Comparison of ENCODE assay signal across 17 mouse cellular contexts in the genomic region with DNA sequence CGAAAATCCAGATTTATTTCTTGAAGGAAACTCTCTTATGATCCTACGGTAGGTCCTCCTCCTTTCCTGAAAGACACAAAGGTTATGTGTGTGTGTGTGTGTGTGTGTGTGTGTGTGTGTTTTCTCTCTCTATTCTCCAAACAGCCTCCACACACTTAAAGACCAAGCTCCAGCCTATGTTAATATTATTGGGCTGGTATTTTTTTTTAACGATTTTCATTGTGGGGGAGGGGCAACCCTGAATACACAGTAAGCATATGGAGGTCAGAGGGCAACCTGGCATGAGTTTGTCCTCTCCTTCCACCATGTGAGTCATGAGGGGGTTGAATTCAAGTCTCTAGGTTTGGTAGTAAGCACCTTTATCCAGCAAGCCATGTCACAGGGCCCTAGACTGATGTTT. TPM values are rescaled to one million over a fixed set of nuclear protein-coding genes. Genes with fewer than 3 reads are reported as not detected.
A peak's percentile ranks its signal among the peaks of the same experiment; 100 is the strongest.
DNase-seq lines count a peak whose midpoint lies in the region; ATAC-seq lines count a peak whose summit lies in the region.
"Had no signal": no experiment of that assay in that cellular context is flagged by ENCODE, and none has a peak within 500 bp of the region (broad histone marks: within the 10 kb centered on the region; RNA-seq: fewer than 3 reads in every experiment).

No protein-coding gene starts in this region.

- no peaks in the 10 kb centered on the region for H3K9me3 ChIP-seq in forebrain, embryonic 13.5 days (replicated peaks)
- no peaks in the 10 kb centered on the region for H3K9me3 ChIP-seq in forebrain, embryonic 12.5 days
- no peaks in the 10 kb centered on the region for H3K9me3 ChIP-seq in megakaryocyte, embryonic 14.5 days
- H3K9me3 ChIP-seq in midbrain, embryonic 11.5 days (ENCODE audit: control insufficient read depth, low read length): no peaks in the 10 kb centered on the region
- H3K9me3 ChIP-seq in neural tube, embryonic 15.5 days (replicated peaks): no peaks in the 10 kb centered on the region
- H3K9me3 ChIP-seq: embryonic facial prominence, embryonic 10.5 days had no signal

- peak overlapping the region; percentile 26; the same call in 1 of the 2 replicates for H3K9ac ChIP-seq in forebrain, embryonic 13.5 days
- H3K9ac ChIP-seq in forebrain, embryonic 12.5 days: no peak overlapping the region
- no peak overlapping the region for H3K9ac ChIP-seq in midbrain, embryonic 11.5 days (ENCODE audit: low read length)
- H3K9ac ChIP-seq in neural tube, embryonic 15.5 days (replicated peaks): no peak overlapping the region

- WGBS in forebrain, embryonic 13.5 days: 81% methylated on average over 3 of the region's 3 CpGs
- WGBS in forebrain, embryonic 12.5 days: 83% methylated on average over 3 of the region's 3 CpGs
- WGBS in midbrain, embryonic 11.5 days: 89% methylated on average over 3 of the region's 3 CpGs
- WGBS in neural tube, embryonic 15.5 days: 79% methylated on average over 3 of the region's 3 CpGs

- peak overlapping the region; percentile 86; the same call in 1 of the 2 replicates for H3K4me3 ChIP-seq in forebrain, embryonic 13.5 days
- H3K4me3 ChIP-seq in forebrain, embryonic 12.5 days (replicated peaks): no peak overlapping the region
- peak overlapping the region; percentile 64 for H3K4me3 ChIP-seq in megakaryocyte, embryonic 14.5 days (replicated peaks)
- no peak overlapping the region for H3K4me3 ChIP-seq in midbrain, embryonic 11.5 days (ENCODE audit: low read depth, low read length)
- H3K4me3 ChIP-seq in neural tube, embryonic 15.5 days (replicated peaks): peak overlapping the region; percentile 82

- peak overlapping the region; percentile 77 for H3K4me2 ChIP-seq in forebrain, embryonic 13.5 days
- no peak overlapping the region for H3K4me2 ChIP-seq in forebrain, embryonic 12.5 days
- H3K4me2 ChIP-seq in midbrain, embryonic 11.5 days: peak overlapping the region; percentile 4; the same call in 1 of the 2 replicates
- peak overlapping the region; percentile 78 for H3K4me2 ChIP-seq in neural tube, embryonic 15.5 days

- DNase-seq in midbrain, embryonic 11.5 days (ENCODE audit: low spot score, missing footprints): no peak
- DNase-seq in embryo, embryonic 11 days: no peak
- no peak for DNase-seq in spleen, postnatal 36 days (ENCODE audit: low spot score in 2 of 2)
- DNase-seq: adrenal gland, postnatal 14 days; heart, postnatal 36 days; kidney, adult 18-20 months; kidney, postnatal 4 days; lung, adult 2 months had no signal

- no peak for ATAC-seq in forebrain, embryonic 13.5 days
- no peak for ATAC-seq in forebrain, embryonic 12.5 days (ENCODE audit: low FRiP score)
- ATAC-seq in megakaryocyte, adult 5-6 weeks (ENCODE audit: poor library complexity, severe bottlenecking): no peak
- no peak for ATAC-seq in midbrain, embryonic 11.5 days (ENCODE audit: low FRiP score)
- ATAC-seq in neural tube, embryonic 15.5 days (ENCODE audit: low FRiP score): no peak

- H3K27me3 ChIP-seq in forebrain, embryonic 13.5 days: peaks cover 6% of the 10 kb centered on the region; the same call in 1 of the 2 replicates
- peaks cover 10% of the 10 kb centered on the region for H3K27me3 ChIP-seq in forebrain, embryonic 12.5 days
- H3K27me3 ChIP-seq in megakaryocyte, embryonic 14.5 days (replicated peaks): peaks cover 22% of the 10 kb centered on the region
- H3K27me3 ChIP-seq in midbrain, embryonic 11.5 days (ENCODE audit: control insufficient read depth, insufficient read depth, low read length): peaks cover 9% of the 10 kb centered on the region
- H3K27me3 ChIP-seq in neural tube, embryonic 15.5 days (replicated peaks): no peaks in the 10 kb centered on the region

- no peaks in the 10 kb centered on the region for H3K36me3 ChIP-seq in forebrain, embryonic 13.5 days (ENCODE audit: poor library complexity, severe bottlenecking)
- no peaks in the 10 kb centered on the region for H3K36me3 ChIP-seq in forebrain, embryonic 12.5 days (replicated peaks)
- no peaks in the 10 kb centered on the region for H3K36me3 ChIP-seq in megakaryocyte, embryonic 14.5 days (replicated peaks; ENCODE audit: low read length)
- no peaks in the 10 kb centered on the region for H3K36me3 ChIP-seq in midbrain, embryonic 11.5 days (ENCODE audit: control insufficient read depth, insufficient read depth, low read length)
- H3K36me3 ChIP-seq in neural tube, embryonic 15.5 days: no peaks in the 10 kb centered on the region
- H3K36me3 ChIP-seq: embryonic facial prominence, embryonic 10.5 days had no signal

- H3K4me1 ChIP-seq in forebrain, embryonic 13.5 days: peaks cover 28% of the 10 kb centered on the region
- peaks cover 13% of the 10 kb centered on the region for H3K4me1 ChIP-seq in forebrain, embryonic 12.5 days
- H3K4me1 ChIP-seq in megakaryocyte, embryonic 14.5 days: peaks cover 32% of the 10 kb centered on the region
- H3K4me1 ChIP-seq in midbrain, embryonic 11.5 days (ENCODE audit: control insufficient read depth, insufficient read depth, low read length): 0 out of 2 replicates have a peak, but pooled peaks cover 7% of the 10 kb centered on the region
- H3K4me1 ChIP-seq in neural tube, embryonic 15.5 days: peaks cover 28% of the 10 kb centered on the region

- no peak overlapping the region for H3K27ac ChIP-seq in forebrain, embryonic 13.5 days
- H3K27ac ChIP-seq in forebrain, embryonic 12.5 days: no peak overlapping the region
- no peak overlapping the region for H3K27ac ChIP-seq in midbrain, embryonic 11.5 days (ENCODE audit: low read depth, low read length)
- no peak overlapping the region for H3K27ac ChIP-seq in neural tube, embryonic 15.5 days (replicated peaks)
- H3K27ac ChIP-seq: embryonic facial prominence, embryonic 10.5 days had no signal

RNA-seq across cellular contexts. Expression of gene Dmxl2, which starts 1.6 kb away (rescaled TPM):
- polyA plus RNA-seq in forebrain, embryonic 13.5 days (2015; fragmentation: Nextera tagmentation; extraction: Ambion mirVana): 29.1 and 30.0 TPM in 2 replicates
- polyA plus RNA-seq in forebrain, embryonic 12.5 days (2016; fragmentation: Nextera tagmentation; extraction: Ambion mirVana): 19.4 and 21.0 TPM in 2 replicates
- polyA plus RNA-seq in megakaryocyte, embryonic 14.5 days (2012; ENCODE audit: insufficient read depth, low replicate concordance): 0.69 and 0.80 TPM in 2 replicates
- total RNA-seq in megakaryocyte, adult 5-6 weeks (2015): 23.7 and 24.0 TPM in 2 replicates
- total RNA-seq in megakaryocyte, adult 5-6 weeks (2017): 17.9 and 21.1 TPM in 2 replicates
- 16.6 and 17.7 TPM in 2 replicates for polyA plus RNA-seq in midbrain, embryonic 11.5 days (2014; fragmentation: Nextera tagmentation; extraction: Ambion mirVana)
- polyA plus RNA-seq in neural tube, embryonic 15.5 days (2015; fragmentation: Nextera tagmentation; extraction: Ambion mirVana): 55.3 and 60.5 TPM in 2 replicates

RNA-seq across cellular contexts. Expression of gene Sh2d7, which starts 39.0 kb away (rescaled TPM):
- 0.10 and 0.48 TPM in 2 replicates for polyA plus RNA-seq in forebrain, embryonic 13.5 days (2015; fragmentation: Nextera tagmentation; extraction: Ambion mirVana)
- 0.09 TPM in 1 of 2 replicates, not detected in the other for polyA plus RNA-seq in forebrain, embryonic 12.5 days (2016; fragmentation: Nextera tagmentation; extraction: Ambion mirVana)
- polyA plus RNA-seq in megakaryocyte, embryonic 14.5 days (2012; ENCODE audit: insufficient read depth, low replicate concordance): not detected in 2 replicates
- not detected in 2 replicates for total RNA-seq in megakaryocyte, adult 5-6 weeks (2015)
- total RNA-seq in megakaryocyte, adult 5-6 weeks (2017): not detected in 2 replicates
- polyA plus RNA-seq in midbrain, embryonic 11.5 days (2014; fragmentation: Nextera tagmentation; extraction: Ambion mirVana): not detected in 2 replicates
- polyA plus RNA-seq in neural tube, embryonic 15.5 days (2015; fragmentation: Nextera tagmentation; extraction: Ambion mirVana): 0.13 TPM in 1 of 2 replicates, not detected in the other
- total RNA-seq: adrenal gland, postnatal 14 days; gastrocnemius, adult 18-20 months; heart, postnatal 36 days had no signal
- polyA plus RNA-seq: embryonic facial prominence, embryonic 10.5 days; heart, embryonic 11.5 days; limb, embryonic 14.5 days had no signal

Comparison
In these comparisons a context has a peak if more than half of its experiments do, and no peak if none do; other contexts are left out.
1. H3K4me3 ChIP-seq: peak in forebrain, embryonic 13.5 days (single experiment), megakaryocyte, embryonic 14.5 days (single experiment) and neural tube, embryonic 15.5 days (single experiment); none in forebrain, embryonic 12.5 days (single experiment) and midbrain, embryonic 11.5 days (single experiment).